Mouse (Mus musculus): ENCODE data around the gene Rbp4.

Gene Rbp4

DNA sequence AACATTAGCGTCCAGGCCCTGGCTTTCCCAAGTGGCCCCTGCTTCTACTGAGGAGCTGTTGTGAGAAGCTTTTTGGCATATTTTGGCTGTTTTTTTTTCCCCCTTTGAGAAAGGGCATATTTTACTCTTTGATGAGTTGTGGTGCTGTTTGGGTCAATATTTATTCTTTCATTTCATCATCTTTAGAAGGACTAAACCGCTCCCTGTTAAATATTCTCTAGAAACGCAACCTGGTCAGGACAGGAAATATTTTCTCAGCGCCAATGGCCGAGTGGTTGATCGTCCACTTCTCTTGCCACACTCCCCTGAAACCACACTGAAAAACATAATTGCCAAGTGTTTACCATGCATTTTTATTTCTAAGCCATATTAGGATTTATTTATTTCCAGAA is at the start of gene Rbp4:
Gene Rbp4, minus strand, starts transcription at position 63 of the 392 bp plus-strand sequence.
- no peak for DNase-seq (ENCODE audit: low spot score)

DNA sequence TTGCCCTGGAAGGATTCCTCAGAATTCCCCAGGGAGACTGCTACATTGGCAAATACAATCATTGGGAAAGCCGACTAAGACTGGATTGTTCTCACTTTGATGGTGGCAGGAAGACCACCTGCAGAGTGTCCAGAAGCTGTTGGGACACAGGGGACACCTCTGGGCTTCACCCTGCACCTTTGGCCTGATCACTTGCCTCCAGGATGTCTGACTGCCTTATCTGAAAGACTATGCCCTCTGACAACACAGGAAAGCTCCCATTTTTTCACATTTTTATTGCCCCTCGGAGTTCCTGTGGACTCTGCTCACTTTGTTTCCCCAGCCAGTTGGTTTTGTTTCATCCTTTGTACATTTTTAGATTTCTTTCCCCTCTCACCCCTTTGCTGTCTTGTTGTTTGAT is 39.6 kb upstream of the Rbp4 start:
- DNase-seq (ENCODE audit: low spot score), result no peak

DNA sequence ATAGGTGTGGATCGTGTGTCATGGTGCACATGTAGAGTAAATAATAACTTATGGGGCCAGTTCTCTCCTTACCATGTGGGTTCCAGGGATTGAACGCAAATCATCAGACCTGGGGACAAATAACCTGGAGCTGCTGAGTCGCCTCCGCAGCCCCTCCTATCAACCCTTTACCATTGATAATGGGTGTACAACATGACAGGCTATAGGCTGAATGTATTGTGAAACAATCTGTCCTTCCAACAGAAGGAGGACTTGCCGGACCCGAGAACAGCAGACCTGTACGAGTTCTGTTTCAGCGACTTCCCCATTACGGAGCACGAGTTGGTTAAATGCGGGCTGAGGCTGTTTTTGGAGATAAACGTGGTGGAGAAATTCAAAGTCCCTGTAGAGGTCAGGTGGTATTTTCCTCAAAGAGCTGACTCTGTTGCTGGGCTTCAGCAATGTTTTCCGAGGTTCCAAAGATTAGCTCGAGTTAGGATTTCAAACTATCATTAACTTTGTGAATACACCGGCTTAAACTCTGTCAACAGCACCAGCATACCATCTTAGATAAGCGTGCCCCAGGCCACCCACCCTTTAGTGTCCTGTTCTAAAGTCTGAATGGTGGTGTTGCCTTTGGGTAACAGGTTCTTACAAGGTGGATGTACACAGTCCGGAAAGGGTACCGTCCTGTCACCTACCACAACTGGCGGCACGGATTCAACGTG is 36.7 kb upstream of the Rbp4 start:
- no peak for DNase-seq (ENCODE audit: low spot score)

DNA sequence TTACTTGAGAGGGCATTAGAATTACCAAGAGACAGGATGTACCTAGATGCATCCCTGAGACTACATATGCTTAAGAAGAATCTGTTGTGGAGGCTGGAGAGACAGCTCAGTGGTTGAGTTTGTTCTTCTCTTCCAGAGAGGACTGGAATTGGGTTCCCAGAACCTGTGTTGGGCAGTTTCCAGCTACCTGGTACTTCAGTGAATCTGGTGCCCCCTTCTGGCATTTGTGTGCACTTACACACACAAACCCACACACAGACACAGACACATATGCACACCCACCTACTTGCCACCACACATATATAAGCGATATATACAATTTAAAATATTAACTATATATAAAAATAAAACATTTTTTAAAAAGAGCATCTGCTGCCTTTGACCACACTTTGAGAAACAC is 31.2 kb upstream of the Rbp4 start:
- DNase-seq (ENCODE audit: low spot score), result no peak

DNA sequence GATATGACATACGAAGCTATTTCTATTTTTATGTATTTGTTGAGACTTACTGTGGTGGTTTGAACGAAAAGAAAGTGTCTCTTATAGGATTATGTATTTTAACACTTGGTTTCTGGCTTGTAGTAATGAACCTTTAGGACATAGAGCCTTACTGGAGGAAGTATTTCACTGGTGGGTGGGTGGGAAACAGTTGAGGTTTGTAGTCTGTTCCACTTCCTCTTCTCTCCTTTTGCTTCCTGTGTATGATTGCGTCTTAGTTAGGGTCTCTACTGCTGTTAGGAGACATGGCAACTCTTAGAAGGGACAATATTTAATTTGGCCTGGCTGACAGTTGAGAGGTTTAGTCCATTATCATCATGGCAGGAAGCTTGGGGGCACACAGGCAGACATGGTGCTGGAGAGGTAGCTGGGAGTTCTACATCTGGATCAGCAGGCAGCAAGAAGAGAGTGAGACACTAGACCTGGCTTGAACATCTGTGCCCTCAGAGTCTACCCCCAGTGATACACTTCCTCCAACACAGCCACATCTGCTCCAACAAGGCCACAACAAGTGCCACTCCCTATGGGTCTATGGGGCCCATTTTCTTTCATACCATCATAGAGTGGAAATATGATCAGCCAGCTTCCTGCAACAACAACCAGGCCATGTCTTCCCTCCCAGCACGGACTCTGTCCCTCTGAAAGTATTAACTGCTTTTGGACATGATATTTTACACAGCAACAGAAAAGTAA is 18.6 kb upstream of the Rbp4 start:
- peak; percentile 3 for DNase-seq (ENCODE audit: low spot score)

DNA sequence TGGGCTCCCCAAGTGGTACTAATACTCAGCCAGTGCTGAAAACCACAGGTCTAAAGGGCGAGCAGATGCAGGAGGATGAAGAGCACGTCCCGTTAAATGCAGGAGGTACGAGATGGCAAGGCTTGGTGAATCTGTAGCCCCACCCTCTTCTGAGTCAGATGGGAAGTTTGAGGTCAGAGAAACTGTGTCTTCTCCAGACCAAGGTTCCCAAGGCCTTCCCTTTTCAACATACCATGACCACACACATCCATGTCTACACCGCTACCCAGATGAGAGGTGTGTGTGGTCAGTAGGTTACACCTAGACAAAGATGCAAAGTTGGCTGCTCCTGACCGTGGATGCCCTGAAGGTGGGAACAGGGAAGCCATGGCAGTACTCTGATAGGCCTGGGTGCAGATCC is 9.7 kb upstream of the Rbp4 start:
- no peak for DNase-seq (ENCODE audit: low spot score)

DNA sequence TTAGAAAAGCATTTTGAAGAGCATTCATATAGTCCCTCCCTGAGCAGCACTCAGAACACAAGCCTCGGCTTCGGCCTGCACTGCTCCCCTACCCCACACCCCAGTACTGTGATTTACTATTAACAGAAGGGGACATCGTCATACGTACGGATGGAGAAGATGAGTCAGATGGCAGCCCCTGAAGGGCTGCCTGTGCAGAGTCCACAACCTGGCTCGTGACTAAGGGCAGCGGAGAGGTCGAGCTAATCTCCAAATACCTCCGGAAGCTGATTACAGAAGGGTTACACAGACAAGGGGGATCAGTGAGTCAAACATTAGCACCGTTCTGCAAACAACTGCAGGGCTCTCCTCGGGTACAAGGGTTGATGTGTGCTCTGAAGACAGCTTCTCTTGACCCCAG is 8.9 kb upstream of the Rbp4 start:
- DNase-seq (ENCODE audit: low spot score), result no peak

DNA sequence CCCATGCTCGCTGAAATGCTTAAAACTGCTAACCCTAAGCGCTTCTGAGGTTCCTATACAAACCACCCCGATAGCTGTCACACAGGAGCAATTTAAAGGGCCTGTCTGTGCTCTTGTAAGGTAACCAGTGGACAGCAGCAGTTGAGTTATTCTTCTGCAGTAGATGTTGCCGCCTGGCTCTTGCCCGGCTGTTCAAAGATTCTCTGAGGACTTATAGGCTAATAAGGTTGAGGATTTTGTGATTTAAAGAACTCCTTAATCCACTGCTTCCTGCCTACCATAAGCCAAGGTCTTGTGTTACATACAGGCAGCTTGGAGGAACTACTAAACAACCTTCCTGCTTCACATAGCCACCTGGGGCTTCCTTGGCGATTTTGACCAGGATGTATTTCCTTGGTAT is 7.4 kb upstream of the Rbp4 start, which contains the start of gene Pde6c:
Gene Pde6c, plus strand, starts transcription at position 301 of the 400 bp plus-strand sequence.
- no peak for DNase-seq (ENCODE audit: low spot score)

DNA sequence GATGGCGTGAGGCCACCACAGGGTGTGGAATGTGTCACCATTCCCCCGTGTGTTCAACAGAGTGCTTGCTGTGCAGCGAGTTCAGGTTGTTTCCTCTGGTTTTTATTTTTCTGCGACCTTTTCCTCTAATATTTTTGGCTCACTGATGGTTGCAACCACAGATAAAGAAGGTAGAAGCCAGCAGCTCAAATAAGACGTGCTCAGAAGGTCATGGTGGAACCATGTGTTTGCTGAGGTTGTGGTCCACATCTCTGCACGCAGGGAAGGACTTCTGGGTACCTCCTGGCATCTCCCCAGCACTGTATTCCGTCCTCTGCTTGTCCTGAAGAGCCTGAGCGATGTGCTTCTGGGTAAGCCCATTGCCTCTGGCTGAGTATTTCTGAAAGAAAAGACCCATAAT is 1.6 kb upstream of the Rbp4 start:
- DNase-seq (ENCODE audit: low spot score), result no peak

DNA sequence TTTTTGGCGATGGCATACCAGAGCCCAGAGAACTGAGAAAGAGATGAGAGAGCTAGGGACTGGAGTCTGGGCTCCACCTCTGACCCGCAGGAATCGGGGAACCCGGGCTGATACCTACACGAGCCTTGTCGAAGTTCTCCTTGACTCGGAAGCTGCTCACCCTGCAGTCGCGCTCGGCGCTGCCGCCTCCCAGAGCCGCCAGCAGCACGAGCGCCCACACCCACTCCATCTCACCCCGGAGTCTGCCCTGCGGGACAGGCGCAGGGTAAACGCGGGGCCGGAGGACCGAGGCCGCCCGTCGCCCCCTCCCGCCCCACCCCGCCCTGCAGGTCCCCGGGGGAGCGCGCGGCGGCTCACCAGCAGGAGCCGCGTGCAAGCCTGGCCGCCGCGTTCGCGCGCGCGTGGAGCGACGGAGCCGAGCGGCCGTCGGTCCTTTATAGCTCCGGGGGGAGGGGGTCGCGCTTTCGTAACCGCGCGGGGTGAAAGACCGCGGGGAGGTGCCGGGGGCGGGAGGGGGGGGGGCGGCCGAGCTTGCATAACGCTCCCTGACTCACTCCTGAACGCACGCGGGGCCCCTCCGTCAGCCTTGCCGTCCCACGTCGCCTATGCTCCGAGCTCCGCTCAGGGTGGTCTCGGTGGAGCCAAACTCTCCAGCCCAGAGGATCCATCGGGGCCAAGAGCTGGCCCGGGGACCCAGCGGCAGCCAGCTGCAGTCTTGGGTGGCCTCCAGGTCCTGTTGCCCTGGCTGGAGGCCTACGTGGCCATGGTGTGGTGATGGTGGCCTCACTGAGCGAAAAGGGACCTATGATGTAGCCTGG is 471 bp downstream of the Rbp4 start:
- DNase-seq (ENCODE audit: low spot score), result peak; percentile 15

DNA sequence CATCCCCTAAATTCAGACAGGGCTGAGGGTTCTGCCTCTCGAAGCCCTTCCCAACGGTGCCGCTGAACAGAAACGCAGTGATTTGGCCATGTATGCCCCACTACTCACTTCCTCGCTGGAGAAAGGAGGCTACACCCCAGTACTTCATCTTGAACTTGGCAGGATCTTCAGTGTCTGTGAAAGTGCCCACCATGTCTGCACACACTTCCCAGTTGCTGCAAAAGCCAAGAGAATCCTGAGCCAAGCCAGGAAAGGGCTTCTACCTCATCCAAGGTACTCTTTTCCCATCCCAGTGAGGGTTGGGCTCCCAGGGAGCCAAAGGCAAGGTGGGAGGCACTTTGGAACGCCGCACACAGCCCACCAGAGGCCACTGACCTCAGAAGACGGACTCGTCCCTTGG is 1.2 kb downstream of the Rbp4 start:
- no peak for DNase-seq (ENCODE audit: low spot score)

DNA sequence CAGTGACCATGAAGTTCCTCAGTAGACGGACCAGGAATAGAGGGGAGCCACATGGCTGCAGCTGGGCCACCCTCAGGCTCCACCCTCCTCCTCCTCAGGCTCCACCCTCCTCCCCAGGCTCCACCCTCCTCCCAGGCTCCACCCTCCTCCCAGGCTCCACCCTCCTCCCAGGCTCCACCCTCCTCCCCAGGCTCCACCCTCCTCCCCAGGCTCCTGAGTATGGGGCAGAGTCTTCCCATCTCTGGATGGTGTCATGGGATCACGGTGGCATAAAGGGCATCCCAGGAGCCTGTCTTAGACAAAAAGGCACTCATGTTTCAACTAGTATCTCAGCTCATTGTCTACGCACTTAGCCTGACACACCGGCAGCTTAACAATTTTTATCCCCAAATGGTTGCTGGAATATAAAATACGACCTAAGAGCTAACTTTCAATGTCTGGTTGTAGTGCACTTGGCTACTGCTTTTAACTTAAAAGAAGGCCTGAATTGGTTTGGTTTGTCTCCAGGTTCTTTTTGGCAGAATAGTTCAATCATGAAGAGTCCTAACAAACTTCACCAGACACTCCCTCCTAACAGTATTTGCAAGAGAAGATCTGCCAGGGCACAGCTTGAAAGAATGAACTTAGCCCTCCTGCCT is 4.8 kb downstream of the Rbp4 start:
- DNase-seq (ENCODE audit: low spot score), result no peak

DNA sequence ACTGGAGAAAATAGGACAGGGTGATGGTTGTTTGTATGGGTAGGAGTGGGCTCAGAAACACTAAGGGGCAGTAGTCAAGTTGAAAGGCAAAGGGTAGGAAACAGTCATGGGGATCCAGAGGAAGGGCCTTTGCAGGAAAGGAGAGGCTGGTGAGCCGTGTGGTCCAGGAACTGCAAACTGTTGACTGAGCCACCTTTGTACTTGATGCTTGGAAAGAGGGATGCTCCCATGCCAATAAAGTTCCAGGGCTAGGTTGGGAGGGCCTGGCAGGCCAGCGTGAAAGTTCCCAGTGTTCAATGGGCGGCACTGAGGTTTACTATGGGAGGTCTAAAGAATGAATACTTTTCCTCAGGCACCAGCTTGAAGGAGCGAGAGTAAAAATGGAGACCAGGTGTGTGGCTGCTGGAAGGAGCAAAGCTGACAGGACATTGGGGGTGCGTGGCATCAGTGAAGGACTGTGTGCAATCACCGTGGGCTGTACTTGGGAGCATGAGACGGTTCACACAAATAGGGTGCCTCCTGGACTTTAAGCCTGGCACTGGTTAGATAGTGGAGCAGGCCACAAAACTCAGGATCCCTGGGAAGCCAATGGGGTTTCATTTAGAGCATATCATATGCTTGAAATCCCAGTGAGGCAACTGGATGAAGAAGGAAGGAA is 10.1 kb downstream of the Rbp4 start:
- no peak for DNase-seq (ENCODE audit: low spot score)

DNA sequence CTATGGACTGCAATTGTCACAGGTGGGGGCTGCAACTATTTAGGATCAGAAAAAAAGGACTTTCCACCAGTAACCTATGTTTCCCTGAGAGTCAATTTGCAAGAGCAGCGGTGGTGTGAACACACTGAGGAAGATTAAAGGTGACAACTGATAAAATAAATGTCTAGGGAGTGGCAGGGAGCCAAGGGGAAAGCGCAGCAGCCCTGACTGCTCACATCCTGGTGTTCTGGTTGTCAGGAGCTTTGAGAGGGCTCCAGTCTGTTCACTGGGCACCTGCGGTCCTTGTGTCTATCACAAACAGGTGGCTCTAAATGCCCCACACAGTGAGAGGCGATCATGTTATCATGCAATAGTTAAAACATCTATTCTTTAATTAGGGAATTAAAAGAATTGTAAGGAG is 12.5 kb downstream of the Rbp4 start:
- no peak for DNase-seq (ENCODE audit: low spot score)

DNA sequence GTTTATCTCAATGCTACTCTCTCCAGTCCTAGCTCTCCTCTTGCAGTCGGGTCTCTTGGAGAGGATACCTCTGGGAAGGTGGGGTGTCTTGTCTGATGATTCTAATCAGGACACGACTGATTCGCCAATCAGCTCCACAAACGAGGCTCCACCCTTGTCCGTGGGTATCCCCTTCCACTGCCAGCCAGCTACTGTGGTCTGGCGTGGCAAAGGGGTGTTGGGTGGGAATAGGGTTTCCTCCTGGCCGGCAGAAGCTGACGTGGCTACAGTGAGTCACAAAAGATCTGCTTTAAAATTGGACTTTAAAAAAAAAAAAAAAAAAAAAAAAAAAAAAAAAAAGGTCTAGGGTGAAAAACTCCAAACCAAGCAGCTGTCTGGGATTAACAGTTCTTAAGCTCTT is 14.0 kb downstream of the Rbp4 start:
- no peak for DNase-seq (ENCODE audit: low spot score)

DNA sequence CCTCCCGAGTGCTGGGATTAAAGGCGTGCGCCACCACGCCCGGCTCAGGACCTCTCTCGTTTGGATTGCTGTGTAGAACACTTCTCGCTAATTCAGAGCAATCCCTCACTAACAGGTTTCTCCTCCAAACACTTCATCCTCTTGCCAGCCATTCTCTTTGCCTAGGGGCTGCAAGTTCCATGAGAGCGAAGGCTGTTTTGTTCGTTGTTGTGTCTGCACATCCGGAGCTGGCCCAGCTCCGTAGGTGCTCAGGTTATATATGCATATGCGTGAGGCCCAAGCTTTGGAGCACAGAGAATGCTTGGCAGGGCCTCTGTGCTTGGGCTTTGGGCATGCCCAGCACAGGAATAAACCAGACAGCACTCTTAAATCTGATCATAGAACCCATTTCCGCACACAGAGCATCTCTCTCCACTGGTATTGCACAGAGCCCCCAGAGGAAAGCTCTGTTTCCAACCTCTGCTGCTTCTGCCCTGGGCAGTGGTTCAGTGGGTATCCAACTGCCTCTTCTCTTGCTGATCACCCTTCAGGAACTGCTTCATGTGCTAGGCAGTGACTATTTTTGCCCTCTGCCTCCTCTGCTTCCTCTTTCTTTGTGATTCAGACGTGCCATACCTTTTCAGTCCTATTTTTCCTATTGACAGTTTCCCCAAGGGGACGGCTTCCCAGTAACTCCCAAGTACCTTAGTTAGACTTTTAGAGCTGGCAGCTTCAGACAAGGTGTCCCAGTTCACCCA is 15.4 kb downstream of the Rbp4 start:
- no peak for DNase-seq (ENCODE audit: low spot score)

DNA sequence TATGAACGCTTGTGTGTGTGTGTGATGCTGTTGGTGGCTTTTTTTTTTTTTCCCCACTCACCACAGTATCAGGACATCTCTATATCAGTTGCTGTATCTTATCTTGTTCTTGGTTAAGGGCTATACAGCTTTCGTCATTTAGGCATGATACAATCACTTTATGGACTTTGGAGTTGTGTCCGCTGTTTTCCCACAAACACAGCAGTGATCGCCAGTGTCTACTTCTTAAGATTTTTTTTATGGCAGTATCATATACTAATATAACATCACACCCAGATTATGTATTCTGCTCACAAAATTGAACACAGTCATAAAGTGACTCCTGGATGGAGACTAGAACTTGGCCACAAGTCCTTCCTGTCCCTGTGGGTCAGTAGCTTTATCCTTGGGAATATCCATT is 17.2 kb downstream of the Rbp4 start:
- no peak for DNase-seq (ENCODE audit: low spot score)

DNA sequence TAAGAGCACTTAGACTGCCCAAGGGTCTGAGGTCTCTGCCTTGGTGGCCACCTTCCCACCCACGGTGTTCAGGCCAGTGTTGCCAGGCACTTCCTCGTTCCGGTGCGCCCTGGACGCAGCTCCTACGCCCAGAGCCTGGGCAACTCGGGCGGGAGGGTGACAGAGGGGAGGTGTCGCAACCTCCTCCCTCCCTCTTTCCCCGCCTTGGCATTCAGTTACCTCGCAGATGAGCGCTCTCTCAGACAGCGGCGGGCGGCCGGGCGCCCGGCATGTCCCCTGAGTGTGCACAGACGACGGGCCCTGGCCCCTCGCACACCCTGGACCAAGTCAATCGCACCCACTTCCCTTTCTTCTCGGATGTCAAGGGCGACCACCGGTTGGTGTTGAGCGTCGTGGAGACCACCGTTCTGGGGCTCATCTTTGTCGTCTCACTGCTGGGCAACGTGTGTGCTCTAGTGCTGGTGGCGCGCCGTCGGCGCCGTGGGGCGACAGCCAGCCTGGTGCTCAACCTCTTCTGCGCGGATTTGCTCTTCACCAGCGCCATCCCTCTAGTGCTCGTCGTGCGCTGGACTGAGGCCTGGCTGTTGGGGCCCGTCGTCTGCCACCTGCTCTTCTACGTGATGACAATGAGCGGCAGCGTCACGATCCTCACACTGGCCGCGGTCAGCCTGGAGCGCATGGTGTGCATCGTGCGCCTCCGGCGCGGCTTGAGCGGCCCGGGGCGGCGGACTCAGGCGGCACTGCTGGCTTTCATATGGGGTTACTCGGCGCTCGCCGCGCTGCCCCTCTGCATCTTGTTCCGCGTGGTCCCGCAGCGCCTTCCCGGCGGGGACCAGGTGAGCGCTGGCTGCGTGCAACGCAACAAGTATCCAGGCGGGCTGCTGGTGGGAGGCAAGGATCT is 28.0 kb downstream of the Rbp4 start, which contains the start of gene Ffar4:
Gene Ffar4, plus strand, starts transcription at position 214 of the 901 bp plus-strand sequence.
- peak; percentile 76 for DNase-seq (ENCODE audit: low spot score)

DNA sequence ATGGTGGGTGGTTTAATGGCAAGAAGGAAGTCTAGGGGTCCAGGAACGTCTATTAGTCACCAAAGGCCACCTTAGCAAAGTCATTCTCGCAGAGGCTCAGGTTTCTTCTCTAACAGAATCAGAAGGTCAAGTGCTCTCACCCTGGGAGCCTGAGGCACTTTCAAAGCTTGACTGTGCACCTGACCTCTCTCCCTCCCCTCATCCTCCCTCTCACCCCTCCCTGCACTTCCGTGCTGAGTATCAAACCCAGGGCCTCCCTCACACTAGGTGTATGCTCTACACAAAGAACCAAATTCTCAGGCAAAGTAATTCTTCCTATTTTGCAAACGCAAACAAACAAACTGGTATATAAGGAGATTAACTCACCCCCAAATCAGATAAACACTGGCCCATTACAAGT is 28.9 kb downstream of the Rbp4 start:
- peak; percentile 47 for DNase-seq (ENCODE audit: low spot score)

DNA sequence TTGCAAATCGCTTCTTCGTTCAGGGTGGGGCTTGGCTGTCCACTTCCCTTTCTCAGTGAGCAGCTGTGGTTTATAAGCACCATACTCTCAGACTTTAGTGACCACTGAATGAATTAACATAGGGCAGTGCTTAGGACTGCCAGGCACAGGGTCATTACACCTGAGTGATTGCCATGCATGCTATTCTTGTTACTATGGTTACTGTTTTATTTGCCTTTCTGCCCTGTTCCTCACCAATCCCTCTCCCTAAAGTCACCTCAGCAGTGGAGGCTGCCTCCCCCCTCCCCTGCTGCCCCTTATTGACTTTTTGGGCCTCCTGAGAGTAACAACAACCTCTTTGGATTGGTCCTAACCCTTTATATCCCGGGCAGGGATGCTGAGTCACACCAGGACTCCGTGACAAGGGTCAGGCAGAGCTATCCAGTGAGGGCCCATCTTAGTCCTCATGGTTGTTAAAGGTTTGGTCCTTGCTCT is 33.5 kb downstream of the Rbp4 start:
- DNase-seq (ENCODE audit: low spot score), result peak; percentile 29
